Mouse (Mus musculus) heart, postnatal 36 days (tissue): Measurements from ENCODE around the gene Exph5. TPM values are rescaled to one million over a fixed set of nuclear protein-coding genes. Genes with fewer than 3 reads are reported as not detected.

ENCODE experiments used
- DNase-seq, 2 experiments: peaks; one replicate each; pipeline ENCODE4 v3.0.0; 2021 to 2022
- intact Hi-C: fragments of 180-260 bp; cut with DNase I; formaldehyde crosslinking; loops from one replicate; pipeline ENCODE4 v1.15.1; 2025
- microRNA-seq, 2 experiments: library from miRNA; unstranded; fragments of <30 nt; microRNA quantifications; one replicate each; pipeline ENCODE4 v1.2.0; 2021; ENCODE audit warnings: borderline number of aligned reads in 2 of 2
- total RNA-seq, 2 experiments: library from RNA; stranded (reverse); gene quantifications; 2 replicates each; pipeline ENCODE4 v1.2.3; 2021

The Exph5 gene
- total RNA-seq, 2 experiments from 2014 or later, result 0.30 to 0.44 TPM

DNA sequence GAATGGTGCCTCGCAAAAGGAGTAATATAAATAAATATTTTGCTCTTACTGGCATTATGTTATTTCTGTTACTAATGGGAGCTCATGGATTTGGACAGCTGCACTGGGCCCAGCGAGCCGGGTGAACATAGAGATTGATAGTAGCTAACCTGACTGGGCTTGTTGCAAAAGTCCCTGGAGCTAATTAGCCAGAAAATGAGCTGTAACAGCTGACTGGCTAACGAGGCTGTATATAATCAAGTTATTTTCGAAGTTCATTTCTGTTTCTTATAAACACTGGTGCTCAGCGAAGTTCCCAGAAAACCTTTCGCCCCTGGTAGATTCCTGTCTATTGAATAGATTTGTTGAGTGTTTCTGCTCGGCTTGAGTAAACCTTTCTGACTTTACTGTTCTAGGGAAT lies 101.5 kb downstream of the Exph5 start:
- DNase-seq, result no peak
- intact Hi-C loops, result no loop called here

DNA sequence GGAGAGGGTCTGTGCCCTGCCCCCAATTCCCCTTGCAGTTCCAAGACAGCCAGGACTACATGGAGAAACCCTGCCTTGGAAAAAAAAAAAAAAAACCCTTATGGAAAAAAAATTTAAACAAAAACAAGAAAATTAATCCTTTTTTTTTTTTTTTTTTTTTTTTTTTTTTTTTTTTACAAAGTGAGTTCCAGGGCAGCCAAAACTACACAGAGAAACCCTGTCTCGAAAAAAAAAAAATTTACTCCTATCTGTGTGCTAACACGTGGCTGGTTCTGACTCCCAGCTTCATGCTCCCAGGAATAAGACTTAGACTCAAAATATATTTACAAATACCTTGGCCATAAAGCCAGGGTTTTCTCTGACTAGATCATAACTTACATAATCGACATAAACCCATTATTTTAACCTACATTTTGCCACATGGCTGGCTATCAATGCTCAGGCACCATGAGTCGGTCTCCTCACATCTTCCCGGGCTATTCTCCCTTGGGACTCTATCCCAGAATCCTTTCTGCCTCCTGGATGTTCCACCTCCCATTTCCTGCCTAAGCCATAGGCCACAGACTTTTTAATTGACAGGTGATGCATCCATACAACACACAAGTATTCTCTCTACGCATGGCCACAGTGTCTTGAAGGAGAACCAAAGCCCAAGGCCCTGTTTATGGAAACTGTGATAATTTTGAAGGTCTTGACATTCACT lies 102.7 kb downstream of the Exph5 start:
- intact Hi-C loops, result no loop called here
- DNase-seq, result no peak

DNA sequence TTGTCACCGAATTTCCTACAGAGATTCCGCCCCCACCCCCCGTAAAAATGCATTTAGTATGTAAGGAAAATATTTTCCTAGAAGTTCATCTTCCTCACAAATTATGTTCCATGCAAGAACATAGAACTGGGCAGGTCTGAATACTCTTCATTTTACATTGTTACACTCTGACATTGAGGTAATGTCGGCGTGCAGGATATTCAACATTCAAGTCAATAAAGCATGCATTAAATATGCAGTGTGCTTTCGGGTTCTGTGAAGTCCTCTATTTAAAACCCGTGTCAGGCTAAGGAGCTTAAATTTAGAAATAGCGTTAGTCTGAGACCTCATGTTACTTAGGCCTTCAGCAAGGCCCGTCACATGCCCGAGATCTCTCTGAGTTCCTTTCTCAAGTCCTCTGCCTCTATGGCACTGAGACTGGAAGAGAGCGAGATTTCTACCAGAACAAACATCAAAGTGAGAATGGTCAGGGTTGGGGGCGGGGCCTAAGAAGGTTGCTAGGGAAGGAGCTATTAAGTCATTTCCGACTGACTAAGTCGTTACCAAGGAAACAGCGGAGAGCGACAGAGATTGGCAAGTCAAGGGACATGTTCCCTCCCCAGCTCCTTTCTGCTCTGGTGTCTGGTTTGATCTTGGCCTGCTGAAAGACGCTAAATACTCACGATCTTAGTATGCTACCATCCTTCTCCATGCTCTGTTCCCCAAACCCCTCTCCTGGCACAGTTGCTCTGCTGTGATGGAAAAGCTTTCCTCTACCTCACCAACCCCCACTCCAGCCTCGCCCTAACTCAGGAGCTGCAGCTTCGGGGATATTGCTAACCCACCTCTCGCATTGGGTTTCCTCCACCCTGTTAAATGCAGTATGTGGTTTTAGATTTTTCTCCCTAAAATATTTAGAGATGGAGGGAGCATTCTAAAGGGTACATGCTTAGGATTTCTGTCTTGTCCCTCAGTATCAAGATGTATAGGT lies 103.6 kb downstream of the Exph5 start:
- peak; percentile 58 to 71 for DNase-seq
- intact Hi-C loops, result no loop called here

DNA sequence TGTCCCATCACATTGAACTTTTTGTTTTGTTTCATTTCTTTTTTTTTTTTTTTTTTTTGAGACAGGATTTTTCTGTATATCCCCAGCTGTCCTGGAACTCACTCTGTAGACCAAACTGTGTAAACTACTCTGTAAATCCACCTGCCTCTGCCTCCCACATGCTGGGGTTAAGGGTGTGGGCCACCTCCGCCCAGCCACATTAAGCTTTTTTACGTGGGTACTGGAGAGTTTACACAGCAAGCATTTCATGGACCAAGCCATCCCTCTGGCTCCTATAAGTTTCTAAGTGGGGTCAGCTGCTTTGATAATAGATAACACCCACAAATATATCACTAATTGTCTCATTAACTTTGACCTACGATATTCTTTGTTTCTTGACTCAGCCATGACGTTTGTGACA lies 107.1 kb downstream of the Exph5 start:
- intact Hi-C loops, result no loop called here
- DNase-seq, result no peak

DNA sequence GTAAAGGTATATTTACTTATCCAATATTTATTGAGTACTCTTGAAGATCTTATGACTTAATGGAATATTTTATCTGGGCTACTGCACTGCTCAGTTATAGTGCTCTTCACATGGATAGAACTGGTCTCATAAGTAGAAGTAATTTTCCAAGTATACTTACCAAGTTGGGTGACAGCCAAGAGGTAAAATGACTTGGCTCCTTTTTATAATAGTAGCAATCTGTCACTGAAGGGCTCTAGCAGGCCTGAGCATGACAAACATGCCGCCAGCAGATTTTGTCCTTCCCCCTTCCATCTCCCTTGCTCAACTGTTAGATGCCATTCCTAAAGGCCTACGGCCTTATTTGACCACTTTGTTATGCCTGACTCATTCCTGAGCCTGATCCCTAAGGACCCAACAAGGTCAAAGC lies 107.5 kb downstream of the Exph5 start:
- no peak for DNase-seq
- intact Hi-C loops, result no loop called here

DNA sequence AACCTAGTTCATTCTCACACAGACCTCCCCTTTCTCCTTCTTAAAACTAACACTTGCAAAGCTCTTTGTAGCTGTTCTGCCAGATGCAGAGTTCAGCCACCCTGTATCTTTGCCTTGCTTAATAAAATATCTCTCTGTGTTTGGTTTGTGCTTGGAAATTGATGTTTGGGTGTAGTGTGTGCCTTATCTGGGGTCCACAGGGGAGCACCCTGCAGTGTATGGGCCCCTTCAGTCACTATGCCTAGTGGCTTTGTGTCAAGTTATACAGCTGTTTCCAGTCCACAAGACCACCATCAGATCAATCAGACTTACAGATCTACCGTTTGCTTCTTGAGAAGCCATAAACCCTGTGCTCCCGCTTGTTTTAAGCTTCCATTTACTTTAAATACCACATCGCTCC lies 108.0 kb downstream of the Exph5 start:
- intact Hi-C loops, result no loop called here

DNA sequence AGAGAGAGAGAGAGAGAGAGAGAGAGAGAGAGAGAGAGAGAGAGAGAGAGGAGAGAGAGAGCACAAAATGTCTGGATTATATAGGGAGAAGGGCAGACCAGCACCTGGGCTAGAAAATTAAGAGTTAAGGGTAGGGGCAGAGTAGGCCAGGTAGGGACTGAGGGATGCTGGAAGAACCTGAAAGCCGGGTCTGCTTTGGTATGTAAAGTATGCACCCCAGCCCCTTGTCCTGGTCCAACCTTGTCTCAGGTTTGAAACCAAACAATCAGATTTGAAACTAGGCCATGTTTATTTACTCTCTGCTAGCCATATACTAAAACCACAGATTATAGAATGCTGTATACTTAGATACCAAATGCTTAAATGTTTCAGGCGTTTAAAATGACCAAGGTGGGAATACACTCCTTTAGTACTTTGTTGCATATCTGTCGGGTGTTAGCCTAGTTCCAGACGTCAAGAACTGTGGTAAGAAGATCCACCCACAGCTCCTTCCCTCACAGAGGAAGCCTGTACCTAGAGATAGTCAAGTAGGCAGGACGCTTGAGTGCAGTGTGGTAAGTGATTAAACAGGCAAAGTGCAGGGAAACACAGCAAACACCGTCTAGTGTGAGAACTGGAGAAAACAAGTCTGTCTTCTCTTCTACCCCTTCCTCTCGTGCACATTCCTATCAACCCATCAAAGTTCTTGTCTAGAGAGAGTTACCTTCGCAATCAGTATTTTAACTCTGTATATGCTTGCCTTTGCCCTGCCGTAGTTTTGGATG lies 120.8 kb downstream of the Exph5 start:
- intact Hi-C loops, result no loop called here
- DNase-seq, result no peak

More for the DNA sequence above, 108.0 kb downstream of the Exph5 start:
- no peak for DNase-seq

DNA sequence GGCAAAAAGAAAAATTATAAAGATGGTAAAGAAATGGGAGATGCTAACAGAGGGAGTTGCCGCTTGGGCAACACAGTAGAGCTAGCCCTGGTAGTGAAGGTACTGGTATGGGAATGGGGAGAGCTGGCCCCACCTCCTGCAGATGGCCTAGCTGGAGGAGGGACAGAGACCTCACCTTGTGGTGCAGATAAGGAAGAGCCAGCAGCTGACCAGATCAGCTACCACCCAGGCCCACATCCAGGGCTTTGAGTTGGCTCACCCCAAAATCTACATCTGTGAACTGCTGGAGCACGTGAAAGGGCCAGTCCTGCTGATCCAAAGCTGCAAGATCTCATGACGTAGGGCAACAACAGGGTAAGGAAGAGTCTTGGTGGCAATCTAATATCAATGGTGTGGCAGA lies 125.3 kb downstream of the Exph5 start:
- intact Hi-C loops, result no loop called here
- no peak for DNase-seq

Small RNAs within 50 kb of the gene (microRNA-seq; reads per million reads assigned to microRNA genes)
- gene Mir130c, result 0 reads per million in 2 experiments

Other genes with a start within 250 kb of the Exph5 start
- gene Ddx10, start 53.6 kb upstream of the Exph5 start, total RNA-seq, result 10 to 100 TPM; 10.0 to 11.6 TPM
- gene Kdelc2, start 82.4 kb downstream of the Exph5 start, total RNA-seq, result 1 to 10 TPM; 8.1 to 9.3 TPM
- gene 4930550C14Rik, start 100.7 kb downstream of the Exph5 start, total RNA-seq, result under 1 TPM in 1 of 2 experiments, not detected in 1; 0.35 TPM
- 10 to 100 TPM in 1 of 2 experiments, 1 to 10 TPM in 1; 8.7 to 10.4 TPM for gene Atm, start 235.1 kb downstream of the Exph5 start, total RNA-seq
- 1 to 10 TPM; 7.0 to 8.1 TPM for gene Npat, start 235.4 kb downstream of the Exph5 start, total RNA-seq